Mouse (Mus musculus) liver, adult 2 months (tissue): ENCODE results near the gene Olfr800.

ENCODE experiments used
- CTCF ChIP-seq: fragments of 200-500 bp; IDR thresholded peaks from 2 replicates; pipeline ENCODE4 v1.5.1; 2011; ENCODE audit warnings: low read depth, low read length, control low read depth
- POLR2A ChIP-seq: fragments of 200-500 bp; IDR thresholded peaks from 2 replicates; pipeline ENCODE4 v1.6.1; 2011; ENCODE audit warnings: low read length, control low read depth; ENCODE audit not compliant: insufficient read depth; ENCODE audit errors: extremely low read depth

DNA sequence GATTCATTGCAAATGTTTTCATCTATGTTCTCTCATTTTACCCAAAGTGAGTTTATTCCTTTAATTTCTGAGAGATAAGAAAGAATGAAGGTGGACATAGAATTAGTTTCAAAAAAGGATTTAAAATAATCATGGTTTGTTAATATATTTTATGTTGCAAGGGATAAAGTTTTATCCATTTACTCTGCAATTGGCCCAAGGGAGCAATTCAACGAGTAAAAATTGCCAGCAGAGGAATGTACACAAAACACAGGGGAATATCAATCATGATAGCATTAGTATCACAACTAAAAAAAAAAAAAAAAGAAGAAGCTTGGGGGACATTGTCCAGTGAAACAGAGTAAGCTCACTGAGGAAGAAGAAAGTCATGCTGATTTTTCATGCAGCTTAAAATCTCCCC lies 30.6 kb downstream of the Olfr800 start, which contains the start of gene Olfr802:
- TF ChIP-seq CTCF (no peak), POLR2A (no peak)
